Mouse (Mus musculus) kidney, adult 2 months (tissue): ENCODE measurements around the gene A730061H03Rik.

ENCODE experiments used
- CTCF ChIP-seq: fragments of 200-500 bp; conservative IDR thresholded peaks from 2 replicates; pipeline ENCODE4 v1.5.1; 2011; ENCODE audit warnings: low read depth, mild to moderate bottlenecking, control low read depth, low read length, moderate library complexity, mixed read lengths; ENCODE audit not compliant: insufficient read depth, insufficient read length
- POLR2A ChIP-seq: fragments of 200-500 bp; IDR thresholded peaks from one replicate; pipeline ENCODE4 v1.6.1; 2011; ENCODE audit warnings: low read depth, low read length, control low read depth

DNA sequence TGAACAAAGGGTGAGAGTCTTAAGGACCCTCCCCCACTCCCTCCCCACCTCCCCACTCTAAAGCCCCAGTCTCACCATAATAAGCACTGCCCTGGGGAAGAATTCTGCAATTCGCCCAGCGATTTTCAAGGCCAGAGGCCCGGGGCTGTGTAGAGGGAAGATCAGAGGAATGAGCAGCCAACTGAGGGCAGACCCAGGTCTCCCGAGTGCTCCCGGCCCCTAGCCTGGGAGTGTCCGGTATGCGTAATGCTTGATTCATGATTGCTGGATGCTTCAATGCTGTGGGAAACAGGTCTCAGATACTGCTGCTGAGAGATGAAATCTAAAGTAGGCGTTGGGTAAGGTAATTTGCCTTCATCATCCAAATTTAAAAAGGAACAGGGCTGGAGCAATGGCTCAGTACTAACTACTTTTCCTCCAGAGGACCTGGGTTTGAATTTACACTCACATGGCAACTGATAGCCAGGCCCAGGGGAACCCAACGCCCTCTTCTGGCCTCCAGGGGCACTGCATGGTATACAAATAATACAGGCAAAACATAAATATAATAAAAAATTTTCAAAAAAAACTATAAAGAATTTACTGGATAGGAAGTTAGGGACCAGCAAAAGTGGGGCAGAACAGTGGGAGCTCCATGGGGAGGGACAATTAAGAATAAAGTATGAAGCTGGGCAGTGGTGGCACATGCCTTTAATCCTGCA lies 21.9 kb upstream of the A730061H03Rik start:
- TF ChIP-seq CTCF (peak; percentile 44), POLR2A (no peak)
